Mouse (Mus musculus) T-cell, adult 2 months (primary cell): ENCODE data around the gene Arl4a.

Experiments used
- DNase-seq: peaks from one replicate; pipeline ENCODE4 v3.0.0; 2022; ENCODE audit warnings: low spot score

Gene Arl4a

GRCm38 (mm10) chr12:40037876-40038463, at the start of gene Arl4a:
Arl4a (minus strand) TSS chr12:40038025.
- DNase-seq: peak; percentile 91

- no peak for DNase-seq
Measured at GRCm38 (mm10) chr12:40085731-40086322, 48.0 kb upstream of the Arl4a start.

GRCm38 (mm10) chr12:40082453-40083238, 44.8 kb upstream of the Arl4a start:
- no peak for DNase-seq

- DNase-seq: no peak
Measured at GRCm38 (mm10) chr12:40082048-40082447, 44.2 kb upstream of the Arl4a start.

- DNase-seq: no peak
Measured at GRCm38 (mm10) chr12:40073660-40074059, 35.8 kb upstream of the Arl4a start.

- no peak for DNase-seq
Measured at GRCm38 (mm10) chr12:40047024-40047423, 9.2 kb upstream of the Arl4a start.

GRCm38 (mm10) chr12:40043816-40044585, 6.2 kb upstream of the Arl4a start:
- DNase-seq: no peak

- peak; percentile 57 for DNase-seq
Measured at GRCm38 (mm10) chr12:40040067-40040466, 2.2 kb upstream of the Arl4a start.

GRCm38 (mm10) chr12:40037226-40037813, 505 bp downstream of the Arl4a start:
- peak; percentile 97 for DNase-seq

GRCm38 (mm10) chr12:40036666-40037065, 1.2 kb downstream of the Arl4a start:
- peak; percentile 30 for DNase-seq

GRCm38 (mm10) chr12:40035506-40035905, 2.3 kb downstream of the Arl4a start:
- DNase-seq: no peak

- no peak for DNase-seq
Measured at GRCm38 (mm10) chr12:40029201-40029600, 8.6 kb downstream of the Arl4a start.

- no peak for DNase-seq
Measured at GRCm38 (mm10) chr12:40027846-40028245, 10.0 kb downstream of the Arl4a start.

- no peak for DNase-seq
Measured at GRCm38 (mm10) chr12:40027444-40027843, 10.4 kb downstream of the Arl4a start.

- no peak for DNase-seq
Measured at GRCm38 (mm10) chr12:40023918-40024317, 13.9 kb downstream of the Arl4a start.

- no peak for DNase-seq
Measured at GRCm38 (mm10) chr12:40023014-40023642, 14.7 kb downstream of the Arl4a start.

- no peak for DNase-seq
Measured at GRCm38 (mm10) chr12:40022344-40022743, 15.5 kb downstream of the Arl4a start.

GRCm38 (mm10) chr12:40017955-40018505, 19.8 kb downstream of the Arl4a start:
- DNase-seq: no peak

- peak; percentile 52 for DNase-seq
Measured at GRCm38 (mm10) chr12:40016648-40017460, 21.0 kb downstream of the Arl4a start.

- DNase-seq: no peak
Measured at GRCm38 (mm10) chr12:40016068-40016467, 21.8 kb downstream of the Arl4a start.
